Mouse (Mus musculus) cortical plate, adult 2 months (tissue): ENCODE measurements at regions not wholly inside any gene's neighbourhood (a gene's known extent, or its start where the extent isn't known, plus 50 kb on each side); places are given as distances from the start of the nearest gene placed in this dataset.

ENCODE experiments used
- H3K27ac ChIP-seq: fragments of 200-500 bp; 2 replicates; pipeline ENCODE4 v1.5.1; 2012; ENCODE audit warnings: low read length, control low read depth, inconsistent platforms; ENCODE audit not compliant: insufficient read depth
- H3K4me1 ChIP-seq: fragments of 200-500 bp; 2 replicates; pipeline ENCODE4 v1.6.1; 2011; ENCODE audit warnings: low read length; ENCODE audit not compliant: control insufficient read depth, insufficient read depth
- H3K4me3 ChIP-seq: fragments of 200-500 bp; 2 replicates; pipeline ENCODE4 v1.5.1; 2011; ENCODE audit warnings: mild to moderate bottlenecking, low read length, control low read depth; ENCODE audit not compliant: insufficient read depth
- CTCF ChIP-seq: fragments of 200-500 bp; IDR thresholded peaks from 2 replicates; pipeline ENCODE4 v1.5.1; 2011; ENCODE audit warnings: mild to moderate bottlenecking, control low read depth, low read length; ENCODE audit not compliant: insufficient read depth; ENCODE audit errors: extremely low read depth
- POLR2A ChIP-seq: fragments of 200-500 bp; IDR thresholded peaks from 2 replicates; pipeline ENCODE4 v1.6.1; 2011; ENCODE audit warnings: mild to moderate bottlenecking, low read length, control low read depth; ENCODE audit not compliant: insufficient read depth; ENCODE audit errors: extremely low read depth

GRCm38 (mm10) chr10:38897573-38897972, 67.7 kb upstream of the Lama4 start:
- H3K4me1 ChIP-seq, result no peaks in the 10 kb centered on the region
- no peak overlapping the region for H3K27ac ChIP-seq
- TF ChIP-seq POLR2A, result no peak
- TF ChIP-seq CTCF, result no peak
- H3K4me3 ChIP-seq, result no peak overlapping the region

GRCm38 (mm10) chr10:38906121-38906520, 59.2 kb upstream of the Lama4 start:
- Histone ChIP-seq H3K4me3 (no peak overlapping the region), H3K4me1 (peaks cover 5% of the 10 kb centered on the region), H3K27ac (no peak overlapping the region)
- TF ChIP-seq CTCF, result no peak
- no peak for TF ChIP-seq POLR2A

- Histone ChIP-seq H3K27ac (no peak overlapping the region), H3K4me3 (no peak overlapping the region), H3K4me1 (peaks cover 5% of the 10 kb centered on the region)
- no peak for TF ChIP-seq CTCF
Measured at GRCm38 (mm10) chr10:38907835-38908234, 57.5 kb upstream of the Lama4 start.

DNA sequence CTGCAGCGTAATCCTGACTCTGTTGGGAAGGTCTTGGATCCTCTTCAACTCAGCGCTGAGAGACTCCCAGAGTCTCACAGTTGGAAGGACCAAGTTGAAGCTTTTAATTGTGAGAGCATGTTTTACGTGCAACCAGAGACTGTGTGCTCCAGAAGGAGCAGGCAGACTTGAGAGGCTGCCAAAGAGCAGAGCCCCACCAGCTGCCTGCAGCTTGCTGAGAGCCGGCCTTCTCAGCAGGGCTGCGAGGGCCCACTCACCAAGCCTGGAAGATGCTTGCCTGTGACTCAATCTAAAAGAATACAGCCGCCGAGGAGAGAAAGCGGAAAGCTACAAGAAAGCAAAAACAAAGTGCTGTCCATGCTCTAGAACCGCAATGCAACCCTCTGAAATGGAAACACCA, 57.0 kb upstream of the Lama4 start:
- no peak overlapping the region for H3K27ac ChIP-seq
- H3K4me1 ChIP-seq, result peaks cover 5% of the 10 kb centered on the region
- TF ChIP-seq CTCF (no peak), POLR2A (no peak)
- H3K4me3 ChIP-seq, result no peak overlapping the region

DNA sequence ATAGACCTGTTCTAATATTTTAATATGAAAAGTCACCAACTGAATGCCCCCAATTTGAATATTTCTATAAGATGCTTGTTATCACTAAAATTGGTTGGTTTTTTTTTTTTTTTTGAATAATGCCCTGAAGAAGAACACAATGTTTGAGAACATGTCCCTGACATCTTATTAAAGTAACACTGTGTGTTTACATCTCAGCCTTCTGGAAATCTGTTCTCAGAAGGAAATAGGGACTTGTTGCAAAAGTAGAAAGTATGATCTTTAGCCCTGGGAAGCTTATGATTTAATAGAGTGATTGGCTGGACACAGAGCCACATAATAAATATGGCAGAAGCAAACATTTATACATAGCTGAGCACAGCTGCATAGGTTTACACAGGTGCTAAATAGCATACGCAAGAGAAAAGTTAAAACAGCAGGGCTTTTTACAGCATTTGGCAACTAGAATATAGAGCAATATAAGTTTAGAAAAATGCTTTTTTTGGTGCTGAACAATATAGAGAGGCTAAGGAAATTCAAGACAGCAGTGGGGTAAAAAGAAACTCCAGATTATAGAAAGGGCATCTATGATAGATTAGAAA, 56.1 kb upstream of the Lama4 start:
- Histone ChIP-seq H3K4me1 (peaks cover 5% of the 10 kb centered on the region), H3K27ac (no peak overlapping the region), H3K4me3 (no peak overlapping the region)
- TF ChIP-seq POLR2A (no peak), CTCF (no peak)

- no peak overlapping the region for H3K4me3 ChIP-seq
- peaks cover 5% of the 10 kb centered on the region for H3K4me1 ChIP-seq
- H3K27ac ChIP-seq, result no peak overlapping the region; the same call in 1 of the 2 replicates
- no peak for TF ChIP-seq CTCF
- TF ChIP-seq POLR2A, result no peak
Measured at GRCm38 (mm10) chr10:38909843-38910242, 55.5 kb upstream of the Lama4 start.

DNA sequence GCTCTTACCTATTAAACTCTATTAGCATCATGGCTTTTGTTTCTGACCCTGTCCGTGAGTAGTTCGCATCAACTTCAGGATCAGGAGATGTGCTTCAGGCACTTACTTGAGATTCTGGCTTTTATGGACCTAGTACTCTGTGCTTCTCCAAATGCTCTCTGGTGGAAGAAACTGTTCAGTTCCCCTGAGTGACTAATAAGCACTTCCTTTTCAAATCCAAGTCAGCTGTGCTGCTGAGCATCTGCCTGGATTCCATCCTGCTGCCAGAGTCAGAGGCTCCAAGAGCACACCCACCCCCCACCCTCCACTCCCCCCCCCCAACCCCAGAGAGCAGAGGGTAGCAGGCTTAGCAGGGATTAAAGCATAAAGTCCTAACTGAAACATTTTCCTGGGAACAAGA, 52.3 kb upstream of the Lama4 start:
- Histone ChIP-seq H3K27ac (no peak overlapping the region), H3K4me3 (no peak overlapping the region), H3K4me1 (peaks cover 2% of the 10 kb centered on the region)
- no peak for TF ChIP-seq CTCF
- no peak for TF ChIP-seq POLR2A
